In genomic region chr6:83349274-83349958, GRCm38 (mm10) we compare ENCODE assay signal across 8 mouse cellular contexts. TPM values are rescaled to one million over a fixed set of nuclear protein-coding genes. Genes with fewer than 3 reads are reported as not detected.
DNase-seq lines count a peak whose midpoint lies in the region; ATAC-seq and TF ChIP-seq lines count a peak whose summit lies in the region.

No protein-coding gene starts in this region.

- peaks cover 6% of the 10 kb centered on the region for H3K4me1 ChIP-seq in bone marrow macrophage, adult 2 months (ENCODE audit: control insufficient read depth, insufficient read depth, low read length)
- H3K4me1 ChIP-seq in embryonic facial prominence, embryonic 15.5 days = peaks cover 15% of the 10 kb centered on the region
- peaks cover 7% of the 10 kb centered on the region; the same call in 1 of the 2 replicates for H3K4me1 ChIP-seq in kidney, embryonic 14.5 days (ENCODE audit: control insufficient read depth, insufficient read depth, low read length)
- peaks cover 5% of the 10 kb centered on the region; the same call in 1 of the 2 replicates for H3K4me1 ChIP-seq in limb, embryonic 14.5 days (ENCODE audit: control insufficient read depth, insufficient read depth, low read length)
- peaks cover 12% of the 10 kb centered on the region for H3K4me1 ChIP-seq in midbrain, embryonic 16.5 days (ENCODE audit: control insufficient read depth, insufficient read depth, low read length)
- H3K4me1 ChIP-seq in spleen, adult 2 months (ENCODE audit: control insufficient read depth, insufficient read depth, insufficient read length) = peaks cover 5% of the 10 kb centered on the region

- H3K36me3 ChIP-seq in embryonic facial prominence, embryonic 15.5 days = peaks cover 11% of the 10 kb centered on the region
- H3K36me3 ChIP-seq in kidney, embryonic 14.5 days (ENCODE audit: control insufficient read depth, insufficient read depth, low read length) = peaks cover 13% of the 10 kb centered on the region; the same call in 1 of the 2 replicates
- peaks cover 10% of the 10 kb centered on the region; the same call in 1 of the 2 replicates for H3K36me3 ChIP-seq in limb, embryonic 14.5 days (ENCODE audit: control insufficient read depth, insufficient read depth, low read length)
- H3K36me3 ChIP-seq in midbrain, embryonic 16.5 days (ENCODE audit: control insufficient read depth, insufficient read depth, low read length) = peaks cover 5% of the 10 kb centered on the region; the same call in 1 of the 2 replicates
- H3K36me3 ChIP-seq in spleen, adult 2 months (ENCODE audit: control insufficient read depth, insufficient read depth, low read length) = peaks cover 4% of the 10 kb centered on the region

- H3K4me3 ChIP-seq in bone marrow macrophage, adult 2 months (ENCODE audit: insufficient read depth, low read length) = peak overlapping the region; percentile 76
- peak overlapping the region; percentile 93 for H3K4me3 ChIP-seq in embryonic facial prominence, embryonic 15.5 days (replicated peaks)
- peak overlapping the region; percentile 89 for H3K4me3 ChIP-seq in kidney, embryonic 14.5 days (ENCODE audit: low read length)
- peak overlapping the region; percentile 67 for H3K4me3 ChIP-seq in limb, embryonic 14.5 days (replicated peaks; ENCODE audit: low read length)
- peak overlapping the region; percentile 75 for H3K4me3 ChIP-seq in midbrain, embryonic 16.5 days (ENCODE audit: low read depth, low read length)
- peak overlapping the region; percentile 74 for H3K4me3 ChIP-seq in spleen, adult 2 months (ENCODE audit: extremely low read depth, insufficient read depth, insufficient read length)

- no peak overlapping the region for H3K27ac ChIP-seq in bone marrow macrophage, adult 2 months (ENCODE audit: insufficient read depth, low read depth, low read length)
- H3K27ac ChIP-seq in embryonic facial prominence, embryonic 15.5 days (replicated peaks) = no peak overlapping the region; the same call in 1 of the 2 replicates
- H3K27ac ChIP-seq in kidney, embryonic 14.5 days (ENCODE audit: low read depth, low read length) = no peak overlapping the region
- 0 out of 2 replicates have a peak overlapping the region, but pooled peaks have one; percentile 6 for H3K27ac ChIP-seq in limb, embryonic 14.5 days (replicated peaks; ENCODE audit: low read depth, low read length)
- peak overlapping the region; percentile 39 for H3K27ac ChIP-seq in midbrain, embryonic 16.5 days (ENCODE audit: low read length)
- H3K27ac ChIP-seq in spleen, adult 2 months (ENCODE audit: insufficient read depth, low read length) = no peak overlapping the region; the same call in 1 of the 2 replicates

- no peaks in the 10 kb centered on the region for H3K9me3 ChIP-seq in embryonic facial prominence, embryonic 15.5 days (replicated peaks)
- H3K9me3 ChIP-seq in kidney, embryonic 14.5 days (ENCODE audit: control insufficient read depth, low read length) = no peaks in the 10 kb centered on the region
- H3K9me3 ChIP-seq in limb, embryonic 14.5 days (ENCODE audit: control insufficient read depth, low read length) = no peaks in the 10 kb centered on the region
- H3K9me3 ChIP-seq in midbrain, embryonic 16.5 days (replicated peaks; ENCODE audit: control insufficient read depth, low read length, poor library complexity, severe bottlenecking) = no peaks in the 10 kb centered on the region

- ATAC-seq in embryonic facial prominence, embryonic 15.5 days (ENCODE audit: insufficient number of reproducible peaks, low FRiP score, low TSS enrichment, low read depth) = peak; percentile 90
- peak; percentile 96 for ATAC-seq in kidney, embryonic 14.5 days (ENCODE audit: low FRiP score, low TSS enrichment)
- ATAC-seq in limb, embryonic 14.5 days (ENCODE audit: low FRiP score, low read depth) = peak; percentile 90
- ATAC-seq in midbrain, embryonic 16.5 days = peak; percentile 95

- whole genome bisulfite sequencing in embryonic facial prominence, embryonic 15.5 days = under 1% methylated on average over 50 of the region's 53 CpGs
- under 1% methylated on average over 53 of the region's 53 CpGs for WGBS in kidney, embryonic 14.5 days
- 1% methylated on average over 41 of the region's 53 CpGs for WGBS in limb, embryonic 14.5 days
- whole genome bisulfite sequencing in midbrain, embryonic 16.5 days = under 1% methylated on average over 53 of the region's 53 CpGs
- under 1% methylated on average over 53 of the region's 53 CpGs for WGBS in spleen, adult 2 months

- no peaks in the 10 kb centered on the region for H3K27me3 ChIP-seq in embryonic facial prominence, embryonic 15.5 days
- no peaks in the 10 kb centered on the region for H3K27me3 ChIP-seq in kidney, embryonic 14.5 days (ENCODE audit: control insufficient read depth, insufficient read depth, low read length)
- no peaks in the 10 kb centered on the region for H3K27me3 ChIP-seq in limb, embryonic 14.5 days (ENCODE audit: control insufficient read depth, insufficient read depth, low read length)
- no peaks in the 10 kb centered on the region for H3K27me3 ChIP-seq in midbrain, embryonic 16.5 days (ENCODE audit: control insufficient read depth, insufficient read depth, low read depth, low read length)
- no peaks in the 10 kb centered on the region for H3K27me3 ChIP-seq in spleen, adult 2 months (ENCODE audit: control insufficient read depth, insufficient read depth, low read length)

- no peak; the same call in 1 of the 2 replicates for TF ChIP-seq POLR2A in bone marrow macrophage, adult 2 months (IDR thresholded peaks at IDR 0.05; ENCODE audit: borderline replicate concordance, low read depth, low read length)
- peak; percentile 72; the same call in 1 of the 2 replicates for TF ChIP-seq POLR2A in limb, embryonic 14.5 days (IDR thresholded peaks at IDR 0.05; ENCODE audit: borderline replicate concordance, extremely low read depth, insufficient read depth, insufficient read length)
- TF ChIP-seq POLR2A in spleen, adult 2 months (IDR thresholded peaks at IDR 0.05; ENCODE audit: low read depth, low read length) = peak; percentile 60

- no peak for TF ChIP-seq CTCF in bone marrow macrophage, adult 2 months (IDR thresholded peaks at IDR 0.05; ENCODE audit: low read depth, low read length)
- peak; percentile 97 for TF ChIP-seq CTCF in spleen, adult 2 months (IDR thresholded peaks at IDR 0.05; ENCODE audit: extremely low read depth, insufficient read depth, insufficient read length, insufficient replicate concordance)

- DNase-seq in A20 (ENCODE audit: low read depth, low spot score) = peak; percentile 77
- DNase-seq in heart, adult 9 months (ENCODE audit: low spot score in 2 of 2) = peak; percentile 83 to 85
- peak; percentile 68 for DNase-seq in limb, embryonic 14.5 days (ENCODE audit: low spot score)
- peak; percentile 58 to 92 for DNase-seq in spleen, adult 2 months (ENCODE audit: low read depth in 1 of 2, low spot score in 2 of 2)

- H3K4me2 ChIP-seq in embryonic facial prominence, embryonic 15.5 days (replicated peaks) = peak overlapping the region; percentile 79
- H3K4me2 ChIP-seq in kidney, embryonic 14.5 days (replicated peaks; ENCODE audit: low read depth, low read length) = peak overlapping the region; percentile 80
- H3K4me2 ChIP-seq in limb, embryonic 14.5 days (replicated peaks; ENCODE audit: low read depth, low read length, severe bottlenecking) = peak overlapping the region; percentile 61
- peak overlapping the region; percentile 88 for H3K4me2 ChIP-seq in midbrain, embryonic 16.5 days (ENCODE audit: low read length)

- peak overlapping the region; percentile 94 for H3K9ac ChIP-seq in embryonic facial prominence, embryonic 15.5 days
- peak overlapping the region; percentile 86 for H3K9ac ChIP-seq in kidney, embryonic 14.5 days (ENCODE audit: low read depth, low read length)
- H3K9ac ChIP-seq in limb, embryonic 14.5 days (ENCODE audit: low read depth, low read length, severe bottlenecking) = peak overlapping the region; percentile 83
- peak overlapping the region; percentile 91 for H3K9ac ChIP-seq in midbrain, embryonic 16.5 days (ENCODE audit: low read depth, low read length)

RNA-seq across cellular contexts. Expression of gene Bola3, which starts 0.5 kb away (rescaled TPM):
- polyA plus RNA-seq in bone marrow macrophage, adult 2 months (2012; ENCODE audit: insufficient read depth, insufficient read length, missing spikeins) = 24.8 and 35.7 TPM in 2 replicates
- polyA plus RNA-seq in embryonic facial prominence, embryonic 15.5 days (2015; fragmentation: Nextera tagmentation; extraction: Ambion mirVana) = 105 and 113 TPM in 2 replicates
- polyA plus RNA-seq in kidney, embryonic 14.5 days (2014; fragmentation: Nextera tagmentation; extraction: Ambion mirVana) = 142 and 182 TPM in 2 replicates
- 26.7 and 55.1 TPM in 2 replicates for polyA plus RNA-seq in limb, embryonic 14.5 days (2012; rRNA removed)
- 116 and 129 TPM in 2 replicates for polyA plus RNA-seq in limb, embryonic 14.5 days (2014; fragmentation: Nextera tagmentation; extraction: Ambion mirVana)
- 44.0 and 50.0 TPM in 2 replicates for polyA plus RNA-seq in midbrain, embryonic 16.5 days (2015; fragmentation: Nextera tagmentation; extraction: Ambion mirVana)
- 7.7 and 74.0 TPM in 2 replicates for polyA plus RNA-seq in spleen, adult 2 months (2012; rRNA removed)

RNA-seq across cellular contexts. Expression of gene Mob1a, which starts 23.6 kb away (rescaled TPM):
- 166 and 182 TPM in 2 replicates for polyA plus RNA-seq in bone marrow macrophage, adult 2 months (2012; ENCODE audit: insufficient read depth, insufficient read length, missing spikeins)
- 64.1 and 65.9 TPM in 2 replicates for polyA plus RNA-seq in embryonic facial prominence, embryonic 15.5 days (2015; fragmentation: Nextera tagmentation; extraction: Ambion mirVana)
- 38.9 and 92.4 TPM in 2 replicates for polyA plus RNA-seq in kidney, embryonic 14.5 days (2014; fragmentation: Nextera tagmentation; extraction: Ambion mirVana)
- polyA plus RNA-seq in limb, embryonic 14.5 days (2012; rRNA removed) = 50.4 and 52.3 TPM in 2 replicates
- polyA plus RNA-seq in limb, embryonic 14.5 days (2014; fragmentation: Nextera tagmentation; extraction: Ambion mirVana) = 75.8 and 77.9 TPM in 2 replicates
- 19.2 and 20.8 TPM in 2 replicates for polyA plus RNA-seq in midbrain, embryonic 16.5 days (2015; fragmentation: Nextera tagmentation; extraction: Ambion mirVana)
- polyA plus RNA-seq in spleen, adult 2 months (2012; rRNA removed) = 28.3 and 35.1 TPM in 2 replicates

RNA-seq across cellular contexts. Expression of gene Mthfd2, which starts 23.7 kb away (rescaled TPM):
- polyA plus RNA-seq in bone marrow macrophage, adult 2 months (2012; ENCODE audit: insufficient read depth, insufficient read length, missing spikeins) = 21.1 and 28.1 TPM in 2 replicates
- 27.2 and 30.5 TPM in 2 replicates for polyA plus RNA-seq in embryonic facial prominence, embryonic 15.5 days (2015; fragmentation: Nextera tagmentation; extraction: Ambion mirVana)
- 46.7 and 50.8 TPM in 2 replicates for polyA plus RNA-seq in kidney, embryonic 14.5 days (2014; fragmentation: Nextera tagmentation; extraction: Ambion mirVana)
- 26.3 and 27.3 TPM in 2 replicates for polyA plus RNA-seq in limb, embryonic 14.5 days (2012; rRNA removed)
- polyA plus RNA-seq in limb, embryonic 14.5 days (2014; fragmentation: Nextera tagmentation; extraction: Ambion mirVana) = 35.3 and 38.5 TPM in 2 replicates
- 34.7 and 37.1 TPM in 2 replicates for polyA plus RNA-seq in midbrain, embryonic 16.5 days (2015; fragmentation: Nextera tagmentation; extraction: Ambion mirVana)
- 7.1 and 7.7 TPM in 2 replicates for polyA plus RNA-seq in spleen, adult 2 months (2012; rRNA removed)

Comparison
In these comparisons a context has a peak if more than half of its experiments do, and no peak if none do; other contexts are left out.
1. H3K27ac ChIP-seq: peak in limb, embryonic 14.5 days (single experiment) and midbrain, embryonic 16.5 days (single experiment); none in bone marrow macrophage, adult 2 months (single experiment), embryonic facial prominence, embryonic 15.5 days (single experiment), kidney, embryonic 14.5 days (single experiment) and spleen, adult 2 months (single experiment).
2. Peak in every context shown above with its lines, with median percentiles within 50 percentile points of each other: DNase-seq, H3K4me3 ChIP-seq, ATAC-seq, H3K4me2 ChIP-seq and H3K9ac ChIP-seq.